Mouse (Mus musculus) spleen, adult 2 months (tissue): ENCODE data around the gene Megf6. TPM values are rescaled to one million over a fixed set of nuclear protein-coding genes. Genes with fewer than 3 reads are reported as not detected.

Experiments used
- DNase-seq, 2 experiments: peaks; one replicate each; pipeline versions ENCODE4 v3.0.0 to v3.0.0-alpha.2; 2012 to 2021; ENCODE audit warnings: low spot score in 2 of 2, low read depth in 1 of 2
- H3K27ac ChIP-seq: fragments of 200-500 bp; 2 replicates; pipeline ENCODE4 v1.5.1; 2012; ENCODE audit warnings: low read length, inconsistent platforms; ENCODE audit not compliant: insufficient read depth
- H3K27me3 ChIP-seq: fragments of 200-500 bp; 2 replicates; pipeline ENCODE4 v1.6.1; 2012; ENCODE audit warnings: mild to moderate bottlenecking, moderate library complexity, low read length, inconsistent platforms; ENCODE audit not compliant: control insufficient read depth, insufficient read depth
- H3K36me3 ChIP-seq: fragments of 200-500 bp; 2 replicates; pipeline ENCODE4 v1.6.1; 2012; ENCODE audit warnings: mild to moderate bottlenecking, low read length, inconsistent platforms; ENCODE audit not compliant: control insufficient read depth, insufficient read depth
- H3K4me1 ChIP-seq: fragments of 200-500 bp; 2 replicates; pipeline ENCODE4 v1.6.1; 2011; ENCODE audit warnings: inconsistent platforms; ENCODE audit not compliant: control insufficient read depth, insufficient read depth, insufficient read length
- H3K4me3 ChIP-seq: fragments of 200-500 bp; 2 replicates; pipeline ENCODE4 v1.5.1; 2011; ENCODE audit warnings: mild to moderate bottlenecking, inconsistent platforms; ENCODE audit not compliant: insufficient read depth, insufficient read length; ENCODE audit errors: extremely low read depth
- CTCF ChIP-seq: fragments of 200-500 bp; IDR thresholded peaks from 2 replicates; pipeline ENCODE4 v1.5.1; 2011; ENCODE audit warnings: mild to moderate bottlenecking, inconsistent platforms; ENCODE audit not compliant: insufficient read depth, insufficient read length, insufficient replicate concordance; ENCODE audit errors: extremely low read depth
- POLR2A ChIP-seq: fragments of 200-500 bp; IDR thresholded peaks from 2 replicates; pipeline ENCODE4 v1.6.1; 2011; ENCODE audit warnings: low read depth, low read length, inconsistent platforms
- WGBS: fragments of 180-500 bp; shearing (Covaris S2); methylation state at CpG from one replicate; pipeline ENCODE4 v1.1.7; 2018; 5-methylcytosine and 5-hydroxymethylcytosine counted together
- polyA plus RNA-seq: library from polyadenylated mRNA; depleted of rRNA; stranded (reverse); fragments of >200 nt; gene quantifications from 2 replicates; pipeline ENCODE4 v1.2.3, GENCODE M21; 2012; rRNA removed

The Megf6 gene
- polyA plus RNA-seq, 1 experiment: 7.4 TPM

GRCm38 (mm10) chr4:154312935-154313621 lies 142.5 kb downstream of the Megf6 start:
- TF ChIP-seq CTCF (no peak), POLR2A (no peak)
- WGBS: 69% methylated on average over 4 of the region's 4 CpGs

DNA sequence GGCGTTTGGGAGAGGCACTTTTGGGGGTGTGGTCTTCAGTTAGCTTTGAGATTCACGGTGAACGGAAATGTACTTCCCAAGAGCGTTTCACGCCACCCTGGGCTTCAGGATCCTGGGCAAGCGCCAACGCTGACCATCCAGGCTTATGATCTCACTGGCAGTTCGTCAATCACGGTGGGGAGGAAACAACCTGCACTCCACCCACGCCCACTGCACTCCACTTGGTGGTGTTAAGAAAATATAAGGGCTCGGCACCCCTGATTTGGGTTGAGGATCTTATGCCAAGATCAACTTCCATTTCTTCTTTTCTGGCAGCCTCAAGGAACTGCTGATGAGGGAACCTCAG lies 143.1 kb downstream of the Megf6 start:
- TF ChIP-seq CTCF (no peak), POLR2A (no peak)
- no peaks in the 10 kb centered on the region for H3K4me1 ChIP-seq
- H3K27ac ChIP-seq: no peak overlapping the region
- H3K36me3 ChIP-seq: no peaks in the 10 kb centered on the region
- no peaks in the 10 kb centered on the region for H3K27me3 ChIP-seq
- 75% methylated on average over 11 of the region's 11 CpGs for WGBS
- H3K4me3 ChIP-seq: no peak overlapping the region
- no peak for DNase-seq

More at GRCm38 (mm10) chr4:154312935-154313621, 142.5 kb downstream of the Megf6 start:
- Histone ChIP-seq H3K4me1 (no peaks in the 10 kb centered on the region), H3K27me3 (no peaks in the 10 kb centered on the region), H3K4me3 (no peak overlapping the region), H3K36me3 (no peaks in the 10 kb centered on the region), H3K27ac (no peak overlapping the region)
- no peak for DNase-seq

Other genes starting within 250 kb of the Megf6 start
- 26.6 and 33.8 TPM in 2 replicates for gene A430005L14Rik, start 213.5 kb upstream of the Megf6 start, polyA plus RNA-seq
- gene Dffb, start 195.6 kb upstream of the Megf6 start, polyA plus RNA-seq: 23.1 and 33.5 TPM in 2 replicates
- gene Cep104, start 195.5 kb upstream of the Megf6 start, polyA plus RNA-seq: 8.6 and 9.6 TPM in 2 replicates
- 47.2 and 71.0 TPM in 2 replicates for gene Lrrc47, start 159.0 kb upstream of the Megf6 start, polyA plus RNA-seq
- gene Smim1, start 144.5 kb upstream of the Megf6 start, polyA plus RNA-seq: 30.5 and 36.3 TPM in 2 replicates
- not detected in 2 replicates for gene Ccdc27, start 128.1 kb upstream of the Megf6 start, polyA plus RNA-seq
- 0.25 and 0.34 TPM in 2 replicates for gene Trp73, start 30.5 kb upstream of the Megf6 start, polyA plus RNA-seq
- gene Wrap73, start 28.4 kb upstream of the Megf6 start, polyA plus RNA-seq: 24.7 and 31.7 TPM in 2 replicates
- gene Tprgl, start 10.1 kb upstream of the Megf6 start, polyA plus RNA-seq: 143 and 179 TPM in 2 replicates
- gene Arhgef16, start 130.9 kb downstream of the Megf6 start, polyA plus RNA-seq: 0.72 and 1.1 TPM in 2 replicates
- gene B230104I21Rik, start 165.4 kb downstream of the Megf6 start, polyA plus RNA-seq: not detected in 2 replicates